Mouse (Mus musculus) G1E (cell line): ENCODE measurements around the gene Cldn6.

ENCODE experiments used
- CTCF ChIP-seq: IDR thresholded peaks from 2 replicates; pipeline ENCODE4 v1.5.1; 2012; ENCODE audit warnings: low read depth, low read length, inconsistent platforms, mixed read lengths
- GATA1 ChIP-seq: IDR thresholded peaks from 2 replicates; pipeline ENCODE4 v1.6.1; 2012; ENCODE audit warnings: borderline replicate concordance, low read length, inconsistent platforms, mixed read lengths
- GATA2 ChIP-seq: IDR thresholded peaks from 2 replicates; pipeline ENCODE4 v1.6.1; 2012; ENCODE audit warnings: low read depth, low read length, inconsistent platforms, borderline replicate concordance
- POLR2AphosphoS5 ChIP-seq: IDR thresholded peaks from 2 replicates; pipeline ENCODE4 v1.6.1; 2012; ENCODE audit warnings: low read depth, low read length, inconsistent platforms; ENCODE audit not compliant: insufficient replicate concordance
- TAL1 ChIP-seq: conservative IDR thresholded peaks from 2 replicates; pipeline ENCODE4 v1.6.1; 2012; ENCODE audit warnings: low read depth, low read length, inconsistent platforms, mixed read lengths

DNA sequence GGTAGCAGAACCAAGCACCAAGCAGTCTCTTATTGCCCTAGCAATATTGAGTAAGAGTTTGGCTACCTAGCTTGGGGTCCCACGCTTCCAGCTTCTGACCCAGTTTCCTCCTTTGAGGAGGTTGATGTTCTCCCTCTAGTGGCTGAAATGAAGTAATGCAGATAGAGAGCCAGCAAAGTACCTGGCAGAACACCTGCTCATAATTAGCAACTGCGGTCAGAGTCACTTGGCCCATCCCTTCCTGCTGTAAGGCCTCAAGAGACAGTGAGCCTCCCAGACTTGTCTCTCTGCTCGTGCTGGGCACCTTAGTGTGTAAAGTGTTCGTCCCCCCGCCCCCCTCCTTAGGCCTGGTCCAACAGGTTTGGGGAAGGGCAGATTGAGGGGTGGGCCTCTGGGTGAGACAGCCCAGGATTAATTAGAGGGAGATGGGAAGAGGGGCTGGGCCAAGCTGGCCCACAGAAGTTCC lies 14.5 kb upstream of the Cldn6 start:
- TF ChIP-seq CTCF (peak; percentile 69), GATA1 (no peak), GATA2 (no peak), TAL1 (no peak), POLR2AphosphoS5 (no peak)
